Mouse (Mus musculus) T-cell, adult 2 months (primary cell): ENCODE results near the gene Fnip2.

Source experiments
- DNase-seq: peaks from one replicate; pipeline ENCODE4 v3.0.0; 2022; ENCODE audit warnings: low spot score

The Fnip2 gene

GRCm38 (mm10) chr3:79564875-79565606 is 2.6 kb downstream of the Fnip2 start:
- no peak for DNase-seq

- no peak for DNase-seq
Observed at GRCm38 (mm10) chr3:79563511-79563910, 4.1 kb downstream of the Fnip2 start.

GRCm38 (mm10) chr3:79561784-79562715 is 5.5 kb downstream of the Fnip2 start:
- no peak for DNase-seq

GRCm38 (mm10) chr3:79560555-79560954 is 7.0 kb downstream of the Fnip2 start:
- no peak for DNase-seq

GRCm38 (mm10) chr3:79559773-79560045 is 7.9 kb downstream of the Fnip2 start:
- no peak for DNase-seq

- no peak for DNase-seq
Observed at GRCm38 (mm10) chr3:79559021-79559772, 8.4 kb downstream of the Fnip2 start.

- DNase-seq = no peak
Observed at GRCm38 (mm10) chr3:79555061-79555460, 12.5 kb downstream of the Fnip2 start.

DNA sequence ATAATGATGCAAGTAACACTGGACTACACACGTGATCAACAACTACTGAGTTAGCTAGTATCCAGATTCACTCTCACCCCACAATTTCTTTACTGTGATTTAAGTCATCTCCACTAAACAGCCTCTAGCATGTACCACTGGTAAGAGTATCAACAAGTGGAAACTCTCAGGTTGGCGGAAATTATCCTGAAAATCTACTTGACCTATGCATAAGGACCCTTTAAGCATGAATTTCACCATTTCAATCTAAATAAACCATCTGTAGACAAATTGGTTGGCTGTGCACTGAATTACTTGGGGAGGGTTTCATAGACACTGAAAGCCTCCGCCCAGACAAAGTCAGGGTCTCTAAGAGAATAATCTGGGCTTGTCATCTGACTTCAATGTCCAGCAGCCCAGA is 13.8 kb downstream of the Fnip2 start:
- DNase-seq = no peak

DNA sequence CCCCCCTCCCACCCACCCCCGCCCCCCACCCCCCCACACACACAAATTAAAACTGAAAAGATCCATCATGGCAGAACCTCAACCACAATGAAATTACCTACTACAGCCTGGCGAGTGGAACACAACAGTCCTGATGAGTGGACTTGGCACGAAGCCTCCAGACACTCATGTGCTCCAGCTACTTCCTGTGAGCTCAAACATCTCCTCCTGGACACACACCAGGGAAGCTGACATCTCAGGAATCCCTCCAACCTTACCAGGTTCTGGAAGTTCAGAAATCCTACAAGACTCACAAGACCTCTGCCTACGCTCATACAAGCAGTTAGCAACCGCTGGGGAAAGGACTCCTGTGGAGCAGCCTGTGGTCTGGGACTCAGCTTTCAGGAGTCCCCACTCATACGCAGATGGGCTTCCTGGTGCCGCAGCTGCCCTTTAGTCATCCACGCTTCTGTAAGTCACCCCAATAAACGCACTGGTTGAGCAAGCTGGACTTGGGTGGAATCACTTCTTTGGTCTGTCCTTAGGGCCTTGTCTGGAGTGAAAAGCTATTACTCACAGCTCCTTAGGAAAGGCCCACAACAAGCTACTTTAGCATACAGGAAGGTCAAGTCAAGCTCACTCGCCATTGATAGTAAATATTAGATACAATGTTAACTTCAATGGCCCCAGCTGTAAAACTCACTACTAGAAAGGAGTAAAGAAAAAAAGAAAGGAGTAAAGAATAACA is 15.6 kb downstream of the Fnip2 start:
- DNase-seq = no peak

DNA sequence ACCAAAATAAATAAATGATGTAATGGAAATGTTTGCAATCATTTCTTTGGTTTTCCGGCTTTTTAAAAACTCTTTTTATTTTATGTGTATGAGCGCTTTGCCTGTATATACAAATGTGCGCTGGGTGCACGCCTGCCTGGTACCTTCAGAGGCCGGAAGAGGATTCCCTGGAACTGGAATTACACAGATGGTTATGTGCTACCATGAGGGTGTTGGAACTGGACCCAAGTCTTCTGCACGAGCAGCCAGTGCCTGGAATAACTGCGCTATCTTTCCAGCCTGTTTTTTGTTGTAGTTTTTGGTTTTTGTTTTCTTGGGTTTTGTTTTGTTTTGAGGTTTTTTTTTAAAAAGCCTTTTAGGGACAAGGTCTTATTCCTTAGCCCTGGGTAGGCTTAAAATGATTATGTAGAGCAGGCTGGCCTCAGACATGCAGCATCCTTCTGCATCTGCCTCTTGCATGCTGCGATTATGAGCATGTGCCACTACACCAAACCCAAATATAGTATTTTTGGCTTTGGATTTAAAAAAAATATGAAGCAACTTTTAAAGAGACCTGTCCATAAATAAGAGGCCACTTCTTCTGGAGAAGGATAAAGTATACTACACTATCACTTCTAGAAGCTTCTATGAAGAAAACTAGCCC is 17.7 kb downstream of the Fnip2 start:
- DNase-seq = no peak

DNA sequence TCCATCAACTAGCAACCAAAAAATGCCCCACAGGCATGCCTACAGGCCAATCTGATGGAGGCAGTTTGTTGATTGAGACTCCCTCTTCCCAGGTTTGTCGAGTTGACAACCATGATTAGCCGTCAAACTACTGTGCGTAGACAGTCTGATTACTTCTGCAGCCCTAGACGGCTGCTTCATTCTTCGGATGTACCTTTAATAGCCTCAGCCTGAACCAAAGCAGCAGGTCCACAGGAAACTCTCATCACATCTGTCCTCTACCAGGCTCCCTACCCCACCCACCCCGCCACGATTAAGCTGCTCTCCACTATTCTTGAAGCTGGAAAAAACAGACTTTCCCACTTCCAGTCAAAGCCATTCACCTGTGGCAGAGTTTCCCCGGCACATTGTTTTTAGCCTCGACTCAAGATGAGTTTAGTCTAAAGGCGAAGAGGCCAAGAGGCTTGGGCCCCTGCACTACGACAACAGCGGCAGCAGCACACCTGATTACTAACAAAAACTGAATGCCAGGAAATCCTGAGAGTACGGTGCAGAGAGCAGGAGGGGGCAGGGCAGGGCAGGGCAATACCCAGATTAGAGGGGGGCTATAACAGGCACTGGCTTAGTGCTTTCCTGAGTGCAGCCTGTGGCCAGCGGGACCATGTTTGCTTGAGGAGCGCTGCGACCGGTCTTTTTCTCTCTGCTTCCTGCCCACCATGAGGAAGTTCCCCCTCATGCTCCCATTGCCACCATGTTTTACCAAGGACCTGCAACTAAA is 18.7 kb downstream of the Fnip2 start:
- no peak for DNase-seq

GRCm38 (mm10) chr3:79542585-79542984 is 25.0 kb downstream of the Fnip2 start:
- no peak for DNase-seq

DNA sequence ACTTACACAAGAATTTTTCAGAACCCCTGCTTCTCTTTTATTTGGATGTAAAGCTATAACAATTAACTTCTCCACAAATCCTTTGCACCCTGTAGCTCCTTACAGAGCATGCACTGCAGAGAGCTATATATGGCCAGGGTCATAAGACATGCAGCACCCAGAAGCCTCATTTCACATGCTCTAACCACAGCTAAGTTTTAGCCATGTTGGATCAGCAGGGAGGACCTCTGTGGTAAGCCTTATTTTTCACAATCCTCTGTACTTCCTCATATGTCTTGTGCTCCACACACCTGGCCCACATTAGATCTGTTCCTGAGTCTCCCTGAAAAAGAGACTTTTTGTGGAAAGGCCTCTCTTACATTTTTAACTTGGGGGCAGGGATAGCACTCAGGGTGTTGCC is 27.9 kb downstream of the Fnip2 start:
- DNase-seq = no peak

GRCm38 (mm10) chr3:79539124-79539523 is 28.5 kb downstream of the Fnip2 start:
- no peak for DNase-seq

DNA sequence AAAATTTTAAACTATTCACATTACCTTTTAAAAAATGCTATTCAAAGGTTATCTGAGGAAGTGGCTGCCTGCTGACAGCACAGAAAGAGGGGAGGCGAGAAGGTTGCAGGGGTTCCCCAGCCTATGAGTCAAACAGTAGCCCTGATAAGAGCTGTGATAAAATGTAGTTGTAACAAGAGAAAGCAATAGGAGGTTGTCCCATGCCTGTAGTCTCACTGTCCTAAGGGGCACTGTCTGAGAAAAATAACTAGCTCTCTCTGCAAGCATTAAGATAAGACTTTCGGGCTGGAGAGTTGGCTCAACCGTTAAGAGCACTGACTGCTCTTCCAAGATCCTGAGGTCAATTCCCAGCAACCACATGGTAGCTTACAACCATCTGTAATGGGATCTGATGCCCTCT is 29.3 kb downstream of the Fnip2 start:
- DNase-seq = no peak

DNA sequence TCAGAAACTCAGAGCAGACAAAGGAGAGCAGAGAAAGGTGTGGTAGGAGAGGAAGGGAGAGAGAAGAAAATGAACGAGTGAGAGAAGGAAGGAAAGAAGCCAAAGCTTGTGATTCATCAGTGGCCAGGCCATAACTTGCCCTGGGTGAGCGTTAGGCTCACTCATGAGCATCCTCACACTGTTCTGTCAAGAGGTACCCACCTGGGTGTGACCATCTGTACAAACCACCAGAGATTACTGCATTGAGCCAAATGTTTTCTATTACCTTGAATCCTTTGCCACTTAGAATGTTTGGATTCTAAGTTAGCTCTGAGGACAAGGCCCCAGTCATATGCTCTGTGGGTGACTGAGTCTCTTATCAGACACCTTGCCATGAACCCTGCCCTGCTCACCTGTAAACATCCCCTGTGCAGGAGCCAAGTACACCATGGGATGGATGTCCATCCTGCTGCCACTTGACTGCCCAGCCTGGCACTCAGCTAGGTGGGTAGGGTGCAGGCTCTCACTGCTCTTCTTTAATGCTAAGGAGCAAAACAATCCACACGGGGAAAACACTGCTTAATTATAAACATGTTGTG is 29.9 kb downstream of the Fnip2 start:
- DNase-seq = no peak

GRCm38 (mm10) chr3:79537023-79537422 is 30.6 kb downstream of the Fnip2 start:
- DNase-seq = no peak

DNA sequence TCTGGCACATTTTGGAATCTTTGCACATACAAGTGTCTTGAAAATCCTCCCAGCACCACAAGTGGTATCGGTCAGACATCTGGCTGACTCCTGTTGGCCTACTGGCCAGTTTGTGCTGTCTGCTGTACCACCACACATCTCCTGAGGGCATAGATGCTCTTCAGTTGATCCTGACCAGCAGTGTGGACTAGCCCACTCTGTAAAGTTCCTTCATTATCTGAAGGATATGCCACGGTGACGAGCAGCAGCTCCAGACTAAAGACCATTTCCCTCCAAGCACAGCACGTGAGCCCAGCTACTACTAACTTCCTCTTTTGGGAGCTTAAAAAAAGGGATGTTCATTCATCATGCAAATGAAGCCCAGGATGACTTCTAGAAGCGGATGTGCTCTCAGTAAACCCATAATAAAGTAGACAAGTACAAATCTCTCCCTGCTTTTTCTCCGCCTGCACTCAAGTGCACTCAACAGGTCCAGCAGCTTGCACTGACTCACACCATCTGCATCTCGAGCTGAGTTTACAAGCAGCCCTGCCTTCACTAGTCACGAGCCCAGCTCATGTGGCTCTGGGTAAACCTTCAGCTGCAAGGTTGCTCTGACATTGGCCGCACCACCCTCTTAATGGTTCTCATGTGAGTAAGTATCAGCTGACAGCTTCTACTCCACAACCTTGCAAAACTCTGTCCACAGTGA is 35.9 kb downstream of the Fnip2 start:
- no peak for DNase-seq

DNA sequence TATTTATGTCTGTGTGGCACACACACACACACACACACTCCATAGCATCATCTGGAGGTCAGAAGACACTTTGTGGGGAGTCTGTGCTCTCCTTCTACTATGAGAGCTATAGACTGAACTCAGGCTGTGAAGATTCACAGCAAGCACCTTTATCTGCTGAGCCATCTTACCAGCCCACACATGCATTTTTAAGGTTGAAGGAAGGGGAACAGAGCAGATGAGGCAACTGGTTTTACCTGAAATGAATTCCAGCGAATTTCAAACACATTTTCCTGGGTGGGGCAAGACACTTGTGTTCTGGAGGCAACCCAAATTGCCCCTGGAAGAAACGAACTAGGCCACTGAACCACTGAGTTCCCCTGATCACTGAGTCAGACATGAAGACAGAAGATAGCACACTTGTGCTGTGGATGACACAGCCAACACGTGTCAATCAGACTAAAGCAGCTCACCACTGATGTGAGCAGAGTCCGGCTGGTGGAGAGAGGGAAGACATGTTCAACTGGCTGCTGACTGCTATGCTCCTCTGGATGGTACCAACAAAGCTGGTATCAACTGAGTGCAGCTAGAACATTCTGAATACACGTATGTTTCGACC is 38.0 kb downstream of the Fnip2 start:
- DNase-seq = no peak
